11 mouse cellular contexts compared by ENCODE assay signal in genomic region chr7:89463775-89464592, GRCm38 (mm10). TPM values are rescaled to one million over a fixed set of nuclear protein-coding genes. Genes with fewer than 3 reads are reported as not detected.
DNase-seq lines count a peak whose midpoint lies in the region; ATAC-seq lines count a peak whose summit lies in the region.
"Had no signal": no experiment of that assay in that cellular context is flagged by ENCODE, and none has a peak within 500 bp of the region (broad histone marks: within the 10 kb centered on the region; RNA-seq: fewer than 3 reads in every experiment).

No protein-coding gene starts in this region.

- no peaks in the 10 kb centered on the region for H3K9me3 ChIP-seq in forebrain, embryonic 12.5 days
- no peaks in the 10 kb centered on the region for H3K9me3 ChIP-seq in forebrain, embryonic 11.5 days (ENCODE audit: control insufficient read depth, low read length)
- H3K9me3 ChIP-seq in embryonic facial prominence, embryonic 13.5 days, result no peaks in the 10 kb centered on the region
- H3K9me3 ChIP-seq in limb, embryonic 10.5 days (replicated peaks), result no peaks in the 10 kb centered on the region
- H3K9me3 ChIP-seq: lung, embryonic 15.5 days had no signal

- ATAC-seq in forebrain, embryonic 12.5 days (ENCODE audit: low FRiP score), result peak; percentile 46; the same call in 1 of the 2 replicates
- no peak for ATAC-seq in forebrain, embryonic 11.5 days (replicated peaks; ENCODE audit: low FRiP score)
- ATAC-seq in embryonic facial prominence, embryonic 13.5 days (ENCODE audit: insufficient number of reproducible peaks, insufficient read depth, low FRiP score, low TSS enrichment, low read depth), result peak; percentile 64

- no peaks in the 10 kb centered on the region for H3K27me3 ChIP-seq in forebrain, embryonic 12.5 days
- H3K27me3 ChIP-seq in forebrain, embryonic 11.5 days (ENCODE audit: control insufficient read depth, insufficient read depth, low read length), result no peaks in the 10 kb centered on the region
- 0 out of 2 replicates have a peak, but pooled peaks cover 3% of the 10 kb centered on the region for H3K27me3 ChIP-seq in embryonic facial prominence, embryonic 13.5 days
- H3K27me3 ChIP-seq in limb, embryonic 10.5 days (ENCODE audit: low read depth, poor library complexity, severe bottlenecking), result no peaks in the 10 kb centered on the region
- H3K27me3 ChIP-seq: lung, embryonic 15.5 days had no signal

- 0 out of 2 replicates have a peak, but pooled peaks cover 3% of the 10 kb centered on the region for H3K4me1 ChIP-seq in forebrain, embryonic 12.5 days
- 0 out of 2 replicates have a peak, but pooled peaks cover 2% of the 10 kb centered on the region for H3K4me1 ChIP-seq in forebrain, embryonic 11.5 days (replicated peaks; ENCODE audit: control insufficient read depth, insufficient read depth, low read length)
- H3K4me1 ChIP-seq in embryonic facial prominence, embryonic 13.5 days, result peaks cover 31% of the 10 kb centered on the region
- peaks cover 33% of the 10 kb centered on the region for H3K4me1 ChIP-seq in limb, embryonic 10.5 days
- H3K4me1 ChIP-seq: lung, embryonic 15.5 days had no signal

- H3K9ac ChIP-seq in forebrain, embryonic 12.5 days, result no peak overlapping the region
- no peak overlapping the region for H3K9ac ChIP-seq in forebrain, embryonic 11.5 days (ENCODE audit: low read length)
- no peak overlapping the region for H3K9ac ChIP-seq in embryonic facial prominence, embryonic 13.5 days
- H3K9ac ChIP-seq: lung, embryonic 15.5 days had no signal

- H3K27ac ChIP-seq in forebrain, embryonic 12.5 days, result no peak overlapping the region
- H3K27ac ChIP-seq in forebrain, embryonic 11.5 days (ENCODE audit: low read depth, low read length), result no peak overlapping the region
- H3K27ac ChIP-seq in embryonic facial prominence, embryonic 13.5 days, result no peak overlapping the region
- peak overlapping the region; percentile 19; the same call in 1 of the 2 replicates for H3K27ac ChIP-seq in limb, embryonic 10.5 days
- H3K27ac ChIP-seq: lung, embryonic 15.5 days had no signal

- no peak for DNase-seq in forebrain, embryonic 11.5 days (ENCODE audit: low spot score)
- peak; percentile 57 for DNase-seq in Muller cell, postnatal 12 days (ENCODE audit: inconsistent ontology term)
- no peak for DNase-seq in limb, embryonic 10.5 days (ENCODE audit: low spot score)
- DNase-seq in adrenal gland, postnatal 10 days, result no peak
- DNase-seq in heart, adult 18-20 months, result no peak
- no peak for DNase-seq in MN1 (ENCODE audit: low spot score)
- DNase-seq: gastrocnemius, postnatal 10 days; thymus, postnatal 36 days had no signal

- H3K4me2 ChIP-seq in forebrain, embryonic 12.5 days, result no peak overlapping the region
- H3K4me2 ChIP-seq in forebrain, embryonic 11.5 days (ENCODE audit: low read depth, low read length, severe bottlenecking), result no peak overlapping the region
- H3K4me2 ChIP-seq in embryonic facial prominence, embryonic 13.5 days, result no peak overlapping the region
- H3K4me2 ChIP-seq: lung, embryonic 15.5 days had no signal

- no peaks in the 10 kb centered on the region for H3K36me3 ChIP-seq in forebrain, embryonic 12.5 days (replicated peaks)
- H3K36me3 ChIP-seq in forebrain, embryonic 11.5 days (ENCODE audit: control insufficient read depth, insufficient read depth, low read length), result no peaks in the 10 kb centered on the region
- no peaks in the 10 kb centered on the region for H3K36me3 ChIP-seq in embryonic facial prominence, embryonic 13.5 days
- H3K36me3 ChIP-seq in limb, embryonic 10.5 days, result no peaks in the 10 kb centered on the region
- H3K36me3 ChIP-seq: lung, embryonic 15.5 days had no signal

- no peak overlapping the region for H3K4me3 ChIP-seq in forebrain, embryonic 12.5 days (replicated peaks)
- no peak overlapping the region for H3K4me3 ChIP-seq in forebrain, embryonic 11.5 days (ENCODE audit: low read depth, low read length)
- no peak overlapping the region for H3K4me3 ChIP-seq in embryonic facial prominence, embryonic 13.5 days
- no peak overlapping the region for H3K4me3 ChIP-seq in limb, embryonic 10.5 days
- H3K4me3 ChIP-seq: lung, embryonic 15.5 days had no signal

- WGBS in forebrain, embryonic 12.5 days, result 64% methylated on average over 10 of the region's 10 CpGs
- 67% methylated on average over 10 of the region's 10 CpGs for WGBS in forebrain, embryonic 11.5 days
- WGBS in embryonic facial prominence, embryonic 13.5 days, result 49% methylated on average over 10 of the region's 10 CpGs
- 63% methylated on average over 10 of the region's 10 CpGs for WGBS in limb, embryonic 10.5 days

RNA-seq across cellular contexts. Expression of gene Fzd4, which starts 59.8 kb away (rescaled TPM):
- polyA plus RNA-seq in forebrain, embryonic 12.5 days (2016; fragmentation: Nextera tagmentation; extraction: Ambion mirVana), result 2.4 and 3.3 TPM in 2 replicates
- 4.1 and 5.0 TPM in 2 replicates for polyA plus RNA-seq in forebrain, embryonic 11.5 days (2014; fragmentation: Nextera tagmentation; extraction: Ambion mirVana)
- 5.4 and 5.7 TPM in 2 replicates for polyA plus RNA-seq in embryonic facial prominence, embryonic 13.5 days (2015; fragmentation: Nextera tagmentation; extraction: Ambion mirVana)
- polyA plus RNA-seq in limb, embryonic 10.5 days (2016; fragmentation: Nextera tagmentation; extraction: Ambion mirVana), result 3.9 and 6.4 TPM in 2 replicates
- total RNA-seq in adrenal gland, postnatal 10 days (2021), result 10 to 100 TPM; 73.5 to 79.2 TPM
- 10 to 100 TPM; 32.2 to 34.5 TPM for total RNA-seq in heart, adult 18-20 months (2021)

RNA-seq across cellular contexts. Expression of gene Tmem135, which starts 60.0 kb away (rescaled TPM):
- polyA plus RNA-seq in forebrain, embryonic 12.5 days (2016; fragmentation: Nextera tagmentation; extraction: Ambion mirVana), result 19.2 and 26.4 TPM in 2 replicates
- polyA plus RNA-seq in forebrain, embryonic 11.5 days (2014; fragmentation: Nextera tagmentation; extraction: Ambion mirVana), result 13.9 and 16.2 TPM in 2 replicates
- polyA plus RNA-seq in embryonic facial prominence, embryonic 13.5 days (2015; fragmentation: Nextera tagmentation; extraction: Ambion mirVana), result 24.0 and 26.0 TPM in 2 replicates
- polyA plus RNA-seq in limb, embryonic 10.5 days (2016; fragmentation: Nextera tagmentation; extraction: Ambion mirVana), result 14.5 and 16.1 TPM in 2 replicates
- total RNA-seq in adrenal gland, postnatal 10 days (2021), result 10 to 100 TPM; 90.8 to 97.3 TPM
- total RNA-seq in heart, adult 18-20 months (2021), result 10 to 100 TPM; 34.9 to 39.4 TPM
